Mouse (Mus musculus): ENCODE data around the gene Figla.

The Figla gene

DNA sequence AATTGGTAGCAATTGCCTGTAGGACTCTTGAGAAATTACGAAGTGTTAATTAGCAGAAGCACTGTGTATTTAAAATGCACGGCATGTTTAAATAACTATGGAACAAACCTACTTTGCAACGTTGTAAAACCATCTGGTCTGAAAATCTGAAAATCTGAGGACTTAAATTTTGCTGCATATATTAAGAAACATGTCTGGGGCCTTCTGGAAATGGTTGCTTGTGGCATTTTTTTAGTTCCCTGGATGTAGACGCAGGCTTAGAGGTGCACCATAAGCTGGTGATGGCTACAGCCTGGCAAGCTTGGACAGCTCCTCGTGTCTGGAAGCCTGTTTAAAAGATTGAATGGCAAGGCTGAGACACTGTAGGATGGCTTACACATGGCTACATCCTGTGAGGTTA lies 53.0 kb downstream of the Figla start:
- DNase-seq (ENCODE audit: low read depth in 2 of 2, low spot score in 2 of 2) = no peak

DNA sequence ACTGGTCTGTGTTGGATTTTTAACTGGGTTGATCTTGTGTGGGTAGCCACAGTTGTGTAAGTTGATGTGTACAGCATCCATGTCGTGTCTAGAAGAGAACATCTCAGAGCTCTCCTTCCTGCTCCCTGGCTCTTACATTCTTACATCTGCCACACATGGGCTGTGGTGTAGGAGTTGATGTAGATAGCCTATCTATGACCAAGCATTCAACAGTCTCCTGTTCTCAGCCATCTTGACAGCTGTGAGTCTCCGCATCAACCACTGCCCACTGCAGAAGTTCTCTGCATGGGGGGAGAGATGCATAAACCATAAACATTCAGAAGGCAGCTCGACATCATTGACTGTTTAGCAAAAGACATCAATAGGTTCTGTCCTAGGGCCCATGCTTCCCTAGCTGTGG lies 53.9 kb downstream of the Figla start:
- no peak for DNase-seq (ENCODE audit: low read depth in 2 of 2, low spot score in 2 of 2)

DNA sequence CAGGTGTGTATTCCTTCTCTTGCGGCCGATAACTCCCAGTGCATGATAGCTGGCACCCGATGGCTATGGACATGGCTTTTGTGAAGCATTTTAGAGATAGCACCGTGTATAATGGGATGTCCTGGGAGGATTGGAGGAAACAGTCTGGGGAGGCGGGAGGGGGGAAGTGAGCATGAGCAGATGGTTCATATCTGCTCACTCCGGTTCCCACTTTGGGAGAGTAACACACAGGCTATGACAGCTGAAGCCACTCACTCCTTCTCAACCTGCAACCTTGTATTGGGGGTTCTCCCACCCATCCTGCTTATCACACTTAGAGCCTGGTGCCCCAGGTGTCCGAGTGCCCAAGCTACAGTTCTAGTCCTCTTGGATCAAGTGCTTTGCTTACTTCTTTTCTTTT lies 54.3 kb downstream of the Figla start:
- DNase-seq (ENCODE audit: low read depth in 2 of 2, low spot score in 2 of 2) = no peak

Data from CD8-positive naive resting alpha-beta T cell, adult 2 months (primary cell).